Mouse (Mus musculus) liver, postnatal 0 days (tissue): Measurements from ENCODE around the gene Eppin. TPM values are rescaled to one million over a fixed set of nuclear protein-coding genes. Genes with fewer than 3 reads are reported as not detected.
A peak's percentile ranks its signal among the peaks of the same experiment; 100 is the strongest.
"Not testable (repeated sequence)": the region's sequence is repeated elsewhere in the genome, so short reads cannot be mapped to it uniquely, and the experiment has no call there.

Source experiments
- ATAC-seq: fragments of 200-750 bp; cut with Nextera tagmentation; 2 replicates; pipeline ENCODE4 v1.8.0; 2017; ENCODE audit warnings: mild to moderate bottlenecking, moderate library complexity
- DNase-seq: peaks from one replicate; pipeline ENCODE4 v3.0.0-alpha.2; 2016
- H3K27ac ChIP-seq: fragments of 300-500 bp; sonication (generic); 2 replicates; pipeline ENCODE4 v1.5.1; 2014; ENCODE audit warnings: antibody characterized with exemption, moderate library complexity, mild to moderate bottlenecking, low read depth
- H3K27me3 ChIP-seq: fragments of 300-500 bp; sonication (generic); 2 replicates; pipeline ENCODE4 v1.6.1; 2014; ENCODE audit warnings: low read length, control low read depth, mixed read lengths; ENCODE audit not compliant: insufficient read depth
- H3K36me3 ChIP-seq: fragments of 300-500 bp; sonication (generic); replicated peaks from 2 replicates; pipeline ENCODE4 v1.6.1; 2014; ENCODE audit warnings: mild to moderate bottlenecking, control low read depth, low read length, moderate library complexity, mixed read lengths; ENCODE audit not compliant: insufficient read depth
- H3K4me1 ChIP-seq: fragments of 300-500 bp; sonication (generic); 2 replicates; pipeline ENCODE4 v1.6.1; 2014; ENCODE audit warnings: antibody characterized with exemption, mild to moderate bottlenecking, control low read depth; ENCODE audit not compliant: insufficient read depth
- H3K4me2 ChIP-seq: fragments of 300-500 bp; sonication (generic); 2 replicates; pipeline ENCODE4 v1.6.1; 2014; ENCODE audit warnings: low read depth, mild to moderate bottlenecking, low read length, moderate library complexity, mixed read lengths
- H3K4me3 ChIP-seq: fragments of 300-500 bp; sonication (generic); 2 replicates; pipeline ENCODE4 v1.5.1; 2014; ENCODE audit warnings: low read depth, low read length
- H3K9ac ChIP-seq: fragments of 300-500 bp; sonication (generic); replicated peaks from 2 replicates; pipeline ENCODE4 v1.6.1; 2014; ENCODE audit warnings: mild to moderate bottlenecking, moderate library complexity
- H3K9me3 ChIP-seq: fragments of 300-500 bp; sonication (generic); 2 replicates; pipeline ENCODE4 v1.6.1; 2016; ENCODE audit warnings: mild to moderate bottlenecking, control low read depth, low read length, mixed read lengths
- CTCF ChIP-seq: sonication (generic); IDR thresholded peaks from 2 replicates; pipeline ENCODE4 v1.5.1; 2016; ENCODE audit warnings: antibody characterized with exemption, low read depth
- EP300 ChIP-seq: IDR thresholded peaks from 2 replicates; pipeline ENCODE4 v1.6.1; 2016; ENCODE audit warnings: antibody characterized with exemption, low read depth, mild to moderate bottlenecking
- WGBS: fragments of 180-500 bp; shearing (Covaris S2); extraction: QIAGEN DNeasy Blood & Tissue Kit; methylation state at CpG from one replicate; pipeline ENCODE4 v1.1.7; 2014; ENCODE audit not compliant: insufficient replicate concordance; 5-methylcytosine and 5-hydroxymethylcytosine counted together
- polyA plus RNA-seq: library from polyadenylated mRNA; unstranded; fragments of >200 nt; fragmentation: Nextera tagmentation; extraction: Ambion mirVana; gene quantifications from 2 replicates; pipeline ENCODE4 v1.2.1, GENCODE M21; 2015

Gene Eppin
- polyA plus RNA-seq, 1 experiment from 2014 or later, result not detected

DNA sequence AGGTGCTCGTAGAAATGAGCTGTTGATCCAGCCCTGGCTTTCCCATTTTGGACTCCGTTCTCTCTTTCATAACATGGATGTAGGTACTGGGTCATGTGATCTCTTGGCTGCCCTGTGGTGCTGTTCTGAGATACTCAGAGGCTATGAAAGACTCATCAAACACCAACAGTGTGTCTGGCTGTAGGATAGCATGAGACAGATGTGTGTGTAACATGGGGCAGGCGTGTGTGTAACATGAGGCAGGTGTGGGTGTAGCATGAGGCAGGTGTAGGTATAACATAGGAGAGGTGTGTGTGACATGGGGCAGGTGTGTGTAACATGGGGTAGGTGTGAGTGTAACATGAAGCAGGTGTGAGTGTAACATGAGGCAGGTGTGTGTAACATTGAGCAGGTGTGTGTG lies 22.0 kb upstream of the Eppin start:
- no peaks in the 10 kb centered on the region for H3K36me3 ChIP-seq
- no peaks in the 10 kb centered on the region for H3K4me1 ChIP-seq
- H3K27me3 ChIP-seq, result no peaks in the 10 kb centered on the region
- WGBS, result 90% methylated on average over 3 of the region's 3 CpGs
- no peak overlapping the region for H3K4me2 ChIP-seq
- H3K9ac ChIP-seq, result no peak overlapping the region
- no peak overlapping the region for H3K4me3 ChIP-seq
- DNase-seq, result no peak
- ATAC-seq, result no peak
- H3K27ac ChIP-seq, result no peak overlapping the region
- TF ChIP-seq CTCF (no peak), EP300 (no peak)
- no peaks in the 10 kb centered on the region for H3K9me3 ChIP-seq

GRCm38 (mm10) chr2:164613471-164613870 lies 20.1 kb upstream of the Eppin start, which contains the start of the genes Wfdc6b and Wfdc8:
TSS of gene Wfdc6b (plus strand) at chr2:164613522.
TSS of gene Wfdc8 (minus strand) at chr2:164613626.
- H3K9ac ChIP-seq, H3K36me3 ChIP-seq, ATAC-seq, H3K4me1 ChIP-seq, H3K4me2 ChIP-seq, DNase-seq, H3K27ac ChIP-seq, H3K4me3 ChIP-seq, H3K9me3 ChIP-seq, H3K27me3 ChIP-seq: not testable (repeated sequence)
- WGBS, result 56% methylated on average over 8 of the region's 8 CpGs

GRCm38 (mm10) chr2:164608781-164609180 lies 15.4 kb upstream of the Eppin start:
- H3K4me1 ChIP-seq, result no peaks in the 10 kb centered on the region
- H3K27ac ChIP-seq, result no peak overlapping the region
- H3K4me2 ChIP-seq, result no peak overlapping the region
- H3K9me3 ChIP-seq, result no peaks in the 10 kb centered on the region
- H3K4me3 ChIP-seq, result no peak overlapping the region
- no peaks in the 10 kb centered on the region for H3K36me3 ChIP-seq
- 64% methylated on average over 6 of the region's 6 CpGs for WGBS
- H3K9ac ChIP-seq, result no peak overlapping the region
- no peak for ATAC-seq
- no peaks in the 10 kb centered on the region for H3K27me3 ChIP-seq
- DNase-seq, result no peak
- no peak for TF ChIP-seq CTCF
- TF ChIP-seq EP300, result no peak

GRCm38 (mm10) chr2:164604411-164604810 lies 11.0 kb upstream of the Eppin start:
- WGBS, result 76% methylated on average over 8 of the region's 8 CpGs
- Histone ChIP-seq H3K4me2 (no peak overlapping the region), H3K4me3 (no peak overlapping the region), H3K36me3 (no peaks in the 10 kb centered on the region), H3K27me3 (no peaks in the 10 kb centered on the region), H3K9me3 (0 out of 2 replicates have a peak, but pooled peaks cover 3% of the 10 kb centered on the region), H3K27ac (no peak overlapping the region), H3K9ac (no peak overlapping the region), H3K4me1 (no peaks in the 10 kb centered on the region)
- DNase-seq, result no peak
- TF ChIP-seq EP300, result no peak
- no peak for TF ChIP-seq CTCF
- ATAC-seq, result no peak

DNA sequence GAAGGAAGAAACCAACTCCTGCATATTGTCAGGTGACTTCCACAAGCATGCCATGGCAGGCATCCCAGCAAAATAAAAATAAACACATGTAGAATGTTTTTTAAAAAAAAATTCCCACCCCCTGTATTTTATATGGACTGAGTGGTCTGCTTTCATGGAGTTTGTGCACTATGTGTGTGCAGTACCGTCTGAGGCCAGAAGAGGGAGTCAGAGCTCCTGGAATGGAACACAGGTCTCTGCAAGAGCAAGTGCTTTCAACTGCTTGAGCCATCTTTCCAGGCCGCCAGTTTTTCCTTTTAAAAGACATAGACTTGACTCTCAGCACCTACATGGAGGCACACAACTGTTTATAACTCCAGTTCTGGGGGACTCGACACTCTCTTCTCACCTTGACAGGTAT lies 10.1 kb upstream of the Eppin start:
- H3K9me3 ChIP-seq, result 0 out of 2 replicates have a peak, but pooled peaks cover 3% of the 10 kb centered on the region
- H3K4me2 ChIP-seq, result no peak overlapping the region
- no peaks in the 10 kb centered on the region for H3K4me1 ChIP-seq
- no peaks in the 10 kb centered on the region for H3K27me3 ChIP-seq
- ATAC-seq, result no peak
- 76% methylated on average over 3 of the region's 3 CpGs for WGBS
- H3K27ac ChIP-seq, result no peak overlapping the region
- no peaks in the 10 kb centered on the region for H3K36me3 ChIP-seq
- no peak overlapping the region for H3K4me3 ChIP-seq
- DNase-seq, result no peak
- H3K9ac ChIP-seq, result no peak overlapping the region
- TF ChIP-seq CTCF (peak; percentile 25; the same call in 1 of the 2 replicates), EP300 (no peak)

DNA sequence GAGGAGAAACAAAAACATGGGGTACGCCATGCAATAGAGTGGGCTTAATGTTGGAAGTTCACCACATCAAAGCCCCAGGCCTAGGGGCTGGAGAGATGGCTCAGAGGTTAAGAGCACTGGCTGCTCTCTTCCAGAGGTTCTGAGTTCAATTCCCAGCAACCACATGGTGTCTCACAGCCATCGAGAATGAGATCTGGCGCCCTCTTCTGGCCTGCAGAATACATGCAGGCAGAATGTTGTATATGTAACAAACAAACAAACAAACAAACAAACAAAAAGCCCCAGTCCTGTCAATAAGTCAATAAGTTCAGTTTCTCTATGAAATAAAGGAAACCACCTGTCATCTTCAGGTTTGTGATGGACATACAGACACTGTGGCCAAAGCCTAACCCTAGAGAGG lies 6.8 kb upstream of the Eppin start:
- WGBS, result 57% methylated on average over 3 of the region's 3 CpGs
- TF ChIP-seq CTCF (peak; percentile 43), EP300 (no peak)

GRCm38 (mm10) chr2:164592014-164592413 lies 1.4 kb downstream of the Eppin start:
- no peak overlapping the region for H3K27ac ChIP-seq
- WGBS, result 11% methylated on average over 4 of the region's 4 CpGs
- no peaks in the 10 kb centered on the region for H3K27me3 ChIP-seq
- no peak for ATAC-seq
- H3K9me3 ChIP-seq, result no peaks in the 10 kb centered on the region
- H3K4me2 ChIP-seq, result no peak overlapping the region
- H3K4me1 ChIP-seq, result no peaks in the 10 kb centered on the region
- no peak overlapping the region for H3K9ac ChIP-seq
- TF ChIP-seq CTCF (peak; percentile 72), EP300 (no peak)
- H3K36me3 ChIP-seq, result no peaks in the 10 kb centered on the region
- no peak for DNase-seq
- no peak overlapping the region for H3K4me3 ChIP-seq

More for the DNA sequence above, 6.8 kb upstream of the Eppin start:
- Histone ChIP-seq H3K9me3 (0 out of 2 replicates have a peak, but pooled peaks cover 3% of the 10 kb centered on the region), H3K27ac (no peak overlapping the region), H3K9ac (no peak overlapping the region), H3K4me2 (no peak overlapping the region), H3K4me3 (no peak overlapping the region), H3K27me3 (no peaks in the 10 kb centered on the region), H3K4me1 (no peaks in the 10 kb centered on the region), H3K36me3 (no peaks in the 10 kb centered on the region)
- no peak for DNase-seq
- ATAC-seq, result no peak

DNA sequence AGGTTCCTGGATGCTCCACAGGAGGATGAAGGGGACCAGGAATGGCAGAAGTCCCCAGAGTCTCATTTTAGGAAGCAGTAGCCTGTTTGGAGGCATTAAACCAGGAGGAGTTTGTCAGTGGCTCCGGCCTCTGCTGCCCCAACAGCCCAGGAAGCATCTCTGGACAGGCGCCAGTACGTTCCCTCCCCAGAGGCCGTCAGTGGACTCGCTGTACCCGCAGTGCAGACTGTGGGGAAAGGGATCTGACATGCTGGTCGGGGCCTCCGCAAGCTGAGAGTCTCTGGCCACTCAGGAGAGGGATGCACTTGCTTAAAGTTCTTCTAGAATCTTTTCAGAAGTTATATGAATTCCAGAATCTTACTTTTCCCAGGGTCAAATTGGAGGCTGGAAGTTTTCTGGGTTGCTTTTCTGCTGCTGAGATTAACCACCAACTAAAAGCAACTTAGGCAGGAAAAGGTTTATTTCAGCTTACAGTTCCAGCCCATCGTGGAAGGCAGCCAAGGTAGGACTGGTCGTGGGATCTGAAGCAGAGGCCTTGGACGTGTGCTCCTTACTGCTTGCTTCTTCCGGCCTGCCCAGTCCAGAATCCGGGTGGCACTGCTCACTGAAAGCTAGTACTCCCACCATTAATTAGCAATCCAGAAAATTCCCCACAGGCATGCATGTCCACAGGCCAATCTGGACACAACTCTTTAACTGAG lies 8.2 kb downstream of the Eppin start, which contains the start of gene Wfdc6a:
Gene Wfdc6a (minus strand): TSS at position 423 of the 701 bp plus-strand sequence.
- H3K4me2 ChIP-seq, H3K36me3 ChIP-seq, H3K27ac ChIP-seq, H3K4me3 ChIP-seq, H3K9ac ChIP-seq, DNase-seq, H3K9me3 ChIP-seq, ATAC-seq, H3K4me1 ChIP-seq, H3K27me3 ChIP-seq: not testable (repeated sequence)
- 59% methylated on average over 13 of the region's 13 CpGs for WGBS

DNA sequence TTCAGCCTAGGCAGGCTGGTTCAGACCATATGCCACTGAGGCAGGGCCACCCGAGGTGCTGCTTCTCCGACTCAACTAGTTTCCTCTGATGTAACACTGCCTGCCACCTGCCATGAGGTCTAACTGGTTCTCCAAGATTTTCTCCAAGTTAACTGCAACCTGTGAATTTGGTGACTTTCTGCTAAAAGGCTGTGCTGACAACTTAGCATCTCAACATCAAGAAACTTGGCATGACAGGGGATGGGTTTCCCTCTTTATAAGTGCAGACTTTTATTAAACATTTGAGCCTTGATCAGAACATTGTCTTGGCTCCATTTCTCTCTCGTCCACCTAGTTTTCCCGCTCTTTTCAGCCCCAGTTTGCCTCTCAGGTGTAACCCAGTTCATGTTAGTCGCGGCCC lies 20.0 kb downstream of the Eppin start, which contains the start of gene Spint3:
Gene Spint3 (minus strand): TSS at position 101 of the 400 bp plus-strand sequence.
- WGBS, result 78% methylated on average over 6 of the region's 6 CpGs
- not testable (repeated sequence) for H3K27ac ChIP-seq, ATAC-seq, H3K9me3 ChIP-seq, H3K4me1 ChIP-seq, H3K9ac ChIP-seq, H3K4me2 ChIP-seq, H3K36me3 ChIP-seq, H3K27me3 ChIP-seq, H3K4me3 ChIP-seq, DNase-seq
